Mouse (Mus musculus) liver, embryonic 14.5 days (tissue): ENCODE measurements at regions not wholly inside any gene's neighbourhood (a gene's known extent, or its start where the extent isn't known, plus 50 kb on each side); places are given as distances from the start of the nearest gene placed in this dataset.

Experiments
- ATAC-seq: fragments of 200-750 bp; cut with Nextera tagmentation; 2 replicates; pipeline ENCODE4 v1.8.0; 2017; ENCODE audit warnings: moderate number of reproducible peaks, mild to moderate bottlenecking, moderate library complexity; ENCODE audit not compliant: insufficient read depth
- DNase-seq, 3 experiments: peaks; one replicate each; pipeline ENCODE4 v3.0.0-alpha.2; 2012 to 2013; ENCODE audit warnings: low read depth in 3 of 3, low spot score in 3 of 3
- H3K27ac ChIP-seq: fragments of 300-500 bp; sonication (generic); 2 replicates; pipeline ENCODE4 v1.5.1; 2014; ENCODE audit warnings: moderate library complexity, mild to moderate bottlenecking, control low read depth, inconsistent platforms
- H3K27me3 ChIP-seq: fragments of 300-500 bp; sonication (generic); 2 replicates; pipeline ENCODE4 v1.6.1; 2014; ENCODE audit warnings: mild to moderate bottlenecking, low read length, moderate library complexity; ENCODE audit not compliant: control insufficient read depth, insufficient read depth
- H3K36me3 ChIP-seq: fragments of 300-500 bp; sonication (generic); replicated peaks from 2 replicates; pipeline ENCODE4 v1.6.1; 2014; ENCODE audit warnings: low read depth; ENCODE audit not compliant: control insufficient read depth, insufficient read depth
- H3K4me1 ChIP-seq, 2 experiments: fragments of 200-500 bp in 1 of 2; fragments of 300-500 bp in 1 of 2; sonication (generic) in 1 of 2; replicated peaks; 2 replicates each; pipeline ENCODE4 v1.6.1; 2012 to 2014; ENCODE audit warnings: antibody characterized with exemption in 1 of 2, inconsistent platforms in 1 of 2, low read length in 1 of 2; ENCODE audit not compliant: control insufficient read depth in 2 of 2, insufficient read depth in 2 of 2
- H3K4me2 ChIP-seq: fragments of 300-500 bp; sonication (generic); 2 replicates; pipeline ENCODE4 v1.6.1; 2014; ENCODE audit warnings: low read depth, mild to moderate bottlenecking, control low read depth, moderate library complexity
- H3K4me3 ChIP-seq, 2 experiments: fragments of 200-500 bp in 1 of 2; fragments of 300-500 bp in 1 of 2; sonication (generic) in 1 of 2; 2 replicates each; pipeline ENCODE4 v1.5.1; 2012 to 2014; ENCODE audit warnings: low read depth in 2 of 2, low read length in 2 of 2, mild to moderate bottlenecking in 2 of 2, control low read depth in 1 of 2, inconsistent platforms in 1 of 2, moderate library complexity in 1 of 2; ENCODE audit not compliant: insufficient read depth in 1 of 2
- H3K9ac ChIP-seq: fragments of 300-500 bp; sonication (generic); replicated peaks from 2 replicates; pipeline ENCODE4 v1.6.1; 2014; ENCODE audit warnings: mild to moderate bottlenecking, control low read depth, moderate library complexity
- H3K9me3 ChIP-seq: fragments of 300-500 bp; sonication (generic); 2 replicates; pipeline ENCODE4 v1.6.1; 2016; ENCODE audit warnings: low read length, mixed read lengths; ENCODE audit not compliant: control insufficient read depth
- CTCF ChIP-seq: IDR thresholded peaks from 2 replicates; pipeline ENCODE4 v1.5.1; 2016; ENCODE audit warnings: antibody characterized with exemption, low read depth, control low read depth
- EP300 ChIP-seq: IDR thresholded peaks from 2 replicates; pipeline ENCODE4 v1.6.1; 2016; ENCODE audit warnings: antibody characterized with exemption, low read depth
- WGBS: fragments of 180-500 bp; shearing (Covaris S2); extraction: QIAGEN DNeasy Blood & Tissue Kit; methylation state at CpG from one replicate; pipeline ENCODE4 v1.1.7; 2014; ENCODE audit not compliant: insufficient replicate concordance; 5-methylcytosine and 5-hydroxymethylcytosine counted together

- Histone ChIP-seq H3K9ac (no peak overlapping the region), H3K4me1 (peaks cover 0 to 23% of the 10 kb centered on the region in 2 experiments; a peak in 2 of 4 replicates), H3K4me2 (no peak overlapping the region), H3K27ac (no peak overlapping the region), H3K4me3 (no peak overlapping the region), H3K9me3 (no peaks in the 10 kb centered on the region), H3K27me3 (no peaks in the 10 kb centered on the region), H3K36me3 (no peaks in the 10 kb centered on the region)
- no peak for DNase-seq
- no peak for TF ChIP-seq EP300
- no peak for TF ChIP-seq CTCF
- WGBS: 60% methylated on average over 4 of the region's 4 CpGs
- peak; percentile 33; the same call in 1 of the 2 replicates for ATAC-seq
These were observed 132.5 kb downstream of the Plpp3 start for GRCm38 (mm10) chr4:105289635-105290034.

GRCm38 (mm10) chr4:105290847-105291475, 133.8 kb downstream of the Plpp3 start:
- peaks cover 0 to 20% of the 10 kb centered on the region in 2 experiments; a peak in 1 of 4 replicates for H3K4me1 ChIP-seq
- ATAC-seq (no peak), DNase-seq (no peak)
- WGBS: 28% methylated on average over 11 of the region's 11 CpGs
- TF ChIP-seq CTCF (no peak), EP300 (no peak)
- no peak overlapping the region for H3K4me3 ChIP-seq
- no peak overlapping the region for H3K9ac ChIP-seq
- no peak overlapping the region for H3K27ac ChIP-seq
- H3K4me2 ChIP-seq: no peak overlapping the region
- no peaks in the 10 kb centered on the region for H3K9me3 ChIP-seq
- H3K36me3 ChIP-seq: no peaks in the 10 kb centered on the region
- H3K27me3 ChIP-seq: no peaks in the 10 kb centered on the region

GRCm38 (mm10) chr4:105291503-105291902, 134.4 kb downstream of the Plpp3 start:
- Histone ChIP-seq H3K9me3 (no peaks in the 10 kb centered on the region), H3K27ac (no peak overlapping the region), H3K4me3 (no peak overlapping the region), H3K9ac (no peak overlapping the region), H3K27me3 (no peaks in the 10 kb centered on the region), H3K4me2 (no peak overlapping the region), H3K4me1 (peaks cover 0 to 19% of the 10 kb centered on the region in 2 experiments; a peak in 1 of 4 replicates), H3K36me3 (no peaks in the 10 kb centered on the region)
- ATAC-seq: no peak
- no peak for TF ChIP-seq EP300
- TF ChIP-seq CTCF: no peak
- DNase-seq: no peak
- 11% methylated on average over 1 of the region's 1 CpGs for WGBS

- Histone ChIP-seq H3K4me1 (no peaks in the 10 kb centered on the region), H3K9ac (no peak overlapping the region), H3K27me3 (no peaks in the 10 kb centered on the region), H3K9me3 (no peaks in the 10 kb centered on the region), H3K27ac (no peak overlapping the region), H3K4me2 (no peak overlapping the region), H3K4me3 (no peak overlapping the region), H3K36me3 (no peaks in the 10 kb centered on the region)
- ATAC-seq: no peak
- TF ChIP-seq EP300: no peak
- TF ChIP-seq CTCF: no peak
- DNase-seq: no peak
- 78% methylated on average over 6 of the region's 6 CpGs for WGBS
These were observed 142.2 kb downstream of the Plpp3 start for GRCm38 (mm10) chr4:105299358-105299757.

- H3K36me3 ChIP-seq: no peaks in the 10 kb centered on the region
- TF ChIP-seq CTCF (no peak), EP300 (no peak)
- H3K4me1 ChIP-seq: no peaks in the 10 kb centered on the region
- no peak overlapping the region for H3K9ac ChIP-seq
- no peaks in the 10 kb centered on the region for H3K9me3 ChIP-seq
- DNase-seq: no peak
- no peak overlapping the region for H3K4me2 ChIP-seq
- WGBS: 35% methylated on average over 1 of the region's 1 CpGs
- H3K27ac ChIP-seq: no peak overlapping the region
- no peaks in the 10 kb centered on the region for H3K27me3 ChIP-seq
- ATAC-seq: no peak
- no peak overlapping the region for H3K4me3 ChIP-seq
These were observed 144.4 kb downstream of the Plpp3 start for GRCm38 (mm10) chr4:105301547-105301946.
